Mouse (Mus musculus) adipose tissue, adult 10 weeks (tissue): Measurements from ENCODE around the gene Prim1. TPM values are rescaled to one million over a fixed set of nuclear protein-coding genes. Genes with fewer than 3 reads are reported as not detected.

Source experiments
- polyA plus RNA-seq: library from polyadenylated mRNA; stranded (reverse); fragments of 350-450 nt; fragmentation: Illumina TruSeq; extraction: RNeasy Lipid Tissue Mini Kit (QIAGEN cat#74804); gene quantifications from one replicate; pipeline ENCODE4 v1.2.3, GENCODE M21; 2014; ENCODE audit warnings: low read depth, low replicate concordance

Gene Prim1
- polyA plus RNA-seq = 7.3 TPM

DNA sequence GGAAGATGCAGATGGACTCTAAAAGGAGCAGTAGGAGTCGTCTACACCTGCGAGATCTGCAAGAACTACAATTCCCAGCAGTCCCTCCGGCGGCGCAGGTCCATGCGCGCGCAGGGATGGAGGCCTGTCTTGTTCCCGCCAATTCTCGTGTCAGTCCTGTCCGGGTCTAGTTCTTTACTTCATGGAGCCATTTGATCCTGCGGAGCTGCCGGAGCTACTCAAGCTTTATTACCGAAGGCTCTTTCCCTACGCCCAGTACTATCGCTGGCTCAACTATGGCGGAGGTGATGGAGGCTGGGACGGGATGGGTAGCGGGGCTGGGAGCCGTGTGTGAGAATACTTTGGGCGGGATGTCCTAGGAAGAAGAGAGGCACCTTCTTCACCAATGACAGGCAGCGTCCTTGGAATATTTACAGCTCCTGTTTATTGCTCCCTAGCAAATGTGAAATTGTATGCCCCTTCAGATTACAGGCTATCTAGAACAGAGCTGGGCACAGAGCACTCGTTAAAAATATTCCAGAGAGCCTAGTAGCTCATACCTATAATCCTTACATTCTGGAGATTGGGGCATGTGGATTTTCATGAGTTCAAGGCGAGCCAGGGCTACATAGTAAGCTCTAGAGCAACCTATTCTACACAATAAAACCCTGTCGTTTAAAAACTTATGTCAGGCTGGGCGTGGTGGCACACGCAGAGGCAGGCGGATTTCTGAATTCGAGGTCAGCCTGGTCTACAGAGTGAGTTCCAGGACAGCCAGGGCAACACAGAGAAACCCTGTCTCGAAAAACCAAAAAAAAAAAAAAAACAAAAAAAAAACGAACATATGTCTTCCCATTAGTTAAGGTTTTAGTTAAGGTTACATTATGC lies at the start of gene Prim1:
Prim1 (plus strand) TSS at position 101 of the 867 bp plus-strand sequence.

DNA sequence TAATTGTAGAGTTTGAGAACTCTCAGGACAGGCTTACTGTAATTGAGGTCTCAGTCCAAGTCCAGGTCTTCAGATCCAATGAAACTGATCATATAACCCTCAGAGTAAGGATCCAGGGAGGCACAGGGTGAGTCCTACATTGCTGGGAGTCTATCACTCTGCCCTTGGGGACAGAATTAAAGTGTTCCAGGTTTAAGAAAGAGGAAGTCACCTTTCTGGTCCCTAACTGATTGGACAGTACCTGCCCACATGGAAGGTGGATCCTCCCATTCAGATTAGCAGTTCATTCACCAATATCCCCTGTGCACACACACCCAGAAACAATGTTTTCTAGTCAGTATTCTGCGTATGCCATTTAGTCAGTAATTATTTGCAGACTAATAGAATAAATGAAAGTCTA lies 7.5 kb upstream of the Prim1 start, which contains the start of gene Hsd17b6:
Hsd17b6 (minus strand) TSS at position 166 of the 400 bp plus-strand sequence.

DNA sequence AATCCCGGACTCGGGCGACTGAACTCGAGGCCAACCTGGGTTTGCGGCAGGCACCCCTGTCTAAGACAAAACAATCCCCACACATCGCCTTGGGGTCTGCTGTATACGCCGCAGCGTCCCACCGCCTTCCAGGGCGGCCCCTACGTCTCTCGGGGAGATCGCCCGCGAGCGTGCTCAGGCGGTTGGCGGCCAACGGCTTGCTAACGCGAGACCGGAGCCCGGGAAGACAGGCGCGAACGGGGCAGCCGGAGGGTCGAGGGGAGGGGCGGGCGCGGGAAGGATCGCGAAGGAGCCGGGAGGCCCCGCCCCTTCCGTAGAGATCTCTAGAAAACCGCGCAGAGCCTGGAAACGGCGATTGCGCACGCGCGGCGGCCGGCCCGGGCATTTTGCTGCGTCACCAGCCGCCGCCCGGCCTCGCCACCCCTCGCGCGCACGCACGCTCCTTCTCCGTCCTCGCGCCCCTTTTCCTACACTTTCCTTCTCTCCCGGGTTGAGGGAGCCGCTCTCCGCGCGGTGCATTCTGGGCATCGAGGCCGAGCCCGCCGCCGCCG lies 43.7 kb downstream of the Prim1 start, which contains the start of gene Ptges3:
Ptges3 (plus strand) TSS at position 354 of the 551 bp plus-strand sequence.

Other genes starting within 250 kb of the Prim1 start
- not detected for gene Rdh9, start 238.8 kb upstream of the Prim1 start, polyA plus RNA-seq
- 5.6 TPM for gene Rdh16, start 214.0 kb upstream of the Prim1 start, polyA plus RNA-seq
- gene Rdh19, start 165.2 kb upstream of the Prim1 start, polyA plus RNA-seq = not detected
- gene Rdh16f2, start 148.7 kb upstream of the Prim1 start, polyA plus RNA-seq = not detected
- gene Rdh7, start 126.4 kb upstream of the Prim1 start, polyA plus RNA-seq = 0.42 TPM
- not detected for gene Sdr9c7, start 116.7 kb upstream of the Prim1 start, polyA plus RNA-seq
- not detected for gene Hsd17b6, start 7.6 kb upstream of the Prim1 start, polyA plus RNA-seq
- gene Naca, start 20.4 kb downstream of the Prim1 start, polyA plus RNA-seq = 744 TPM
- gene Ptges3, start 43.8 kb downstream of the Prim1 start, polyA plus RNA-seq = 84.8 TPM
- gene Atp5b, start 68.1 kb downstream of the Prim1 start, polyA plus RNA-seq = 972 TPM
- gene Baz2a, start 76.4 kb downstream of the Prim1 start, polyA plus RNA-seq = 33.2 TPM
- gene Rbms2, start 165.1 kb downstream of the Prim1 start, polyA plus RNA-seq = 87.6 TPM
- gene Gls2, start 179.3 kb downstream of the Prim1 start, polyA plus RNA-seq = 0.81 TPM
- 9.3 TPM for gene Spryd4, start 196.6 kb downstream of the Prim1 start, polyA plus RNA-seq
- not detected for gene Mip, start 210.7 kb downstream of the Prim1 start, polyA plus RNA-seq
- gene Timeless, start 216.9 kb downstream of the Prim1 start, polyA plus RNA-seq = 5.1 TPM
- gene Apon, start 238.9 kb downstream of the Prim1 start, polyA plus RNA-seq = not detected